Mouse (Mus musculus): Measurements from ENCODE around the gene Snrnp40.

Snrnp40 gene

DNA sequence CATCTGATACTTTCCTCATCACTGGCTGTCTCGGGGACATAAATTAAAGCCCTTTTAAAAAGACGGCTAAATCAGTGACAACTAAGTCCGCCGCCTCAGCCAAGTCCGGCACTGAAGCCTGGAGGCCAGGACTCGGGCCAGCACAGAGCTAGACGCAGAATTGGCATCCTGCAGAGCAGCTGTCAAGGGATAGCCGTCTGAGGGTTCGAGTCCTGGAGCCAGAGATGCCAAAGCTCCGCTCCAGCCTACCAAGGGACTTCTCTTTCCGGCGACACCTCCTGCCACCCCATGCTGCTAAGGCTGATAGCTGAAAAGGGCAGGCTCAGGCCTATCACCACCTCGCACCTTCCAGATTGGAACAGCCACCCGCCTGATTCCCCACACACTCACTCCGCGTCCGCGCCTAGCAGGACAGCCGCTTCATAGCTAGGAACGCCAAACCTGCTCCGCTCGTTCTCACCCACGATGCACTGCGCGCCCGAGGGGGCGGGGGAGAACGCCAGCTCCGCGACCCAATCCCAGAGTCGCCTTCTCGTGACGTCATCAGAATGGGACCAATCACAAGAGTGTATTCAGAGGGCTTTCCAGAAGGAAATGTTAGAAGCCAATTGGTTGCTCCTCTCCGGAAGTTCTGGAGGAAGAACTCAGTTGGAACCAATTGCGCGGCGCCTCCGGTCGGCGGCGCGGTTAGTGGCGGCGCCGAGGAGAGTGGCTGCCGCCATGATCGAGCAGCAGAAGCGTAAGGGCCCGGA is at the start of gene Snrnp40, which contains the start of gene Zcchc17:
TSS of gene Snrnp40 (plus strand) at position 647 of the 752 bp plus-strand sequence.
TSS of gene Zcchc17 (minus strand) at position 458 of the 752 bp plus-strand sequence.
- in situ Hi-C loops (cut with MseI, MboI) = no loop called here

DNA sequence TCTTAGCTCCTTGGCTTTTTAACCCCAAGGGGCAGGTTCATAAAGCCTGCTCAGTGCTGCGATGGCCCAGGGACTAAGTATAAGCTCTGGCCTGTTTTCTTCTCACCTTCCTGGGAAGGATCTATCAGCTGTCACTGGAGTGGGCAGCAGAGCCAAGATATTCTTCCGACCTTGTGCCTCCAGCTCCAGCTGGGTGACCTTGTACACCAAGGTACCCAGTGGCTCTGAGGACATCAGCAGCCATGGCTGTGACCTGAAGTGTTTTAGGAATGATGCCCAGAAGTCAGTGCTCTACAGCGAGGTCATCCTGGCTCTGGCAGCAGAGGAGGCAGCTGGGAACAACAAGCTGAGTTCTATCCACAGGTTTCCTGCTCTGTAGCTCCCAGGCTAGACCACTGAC is 47.4 kb upstream of the Snrnp40 start:
- in situ Hi-C loops (cut with MseI, MboI) = no loop called here

DNA sequence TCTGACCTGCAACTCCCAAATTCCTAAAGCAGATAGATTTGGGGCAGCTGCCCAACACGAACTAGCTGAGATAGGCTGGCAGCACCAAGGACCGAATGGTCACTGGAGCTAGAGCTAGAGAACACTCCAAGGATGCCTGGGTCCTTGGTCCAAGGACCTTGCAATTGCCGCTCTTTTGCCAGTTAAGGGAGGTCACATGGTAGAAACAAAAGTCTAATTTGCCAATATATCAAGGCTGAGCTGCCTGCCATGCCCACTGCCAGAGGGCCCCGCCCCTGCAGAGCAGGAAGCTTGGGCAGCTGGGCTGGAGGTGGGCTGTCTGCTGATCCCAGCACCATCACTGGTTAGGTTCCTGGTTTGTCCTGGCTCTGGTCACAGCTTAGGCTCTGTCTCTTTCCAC is 46.4 kb upstream of the Snrnp40 start:
- in situ Hi-C loops (cut with MseI, MboI) = no loop called here

DNA sequence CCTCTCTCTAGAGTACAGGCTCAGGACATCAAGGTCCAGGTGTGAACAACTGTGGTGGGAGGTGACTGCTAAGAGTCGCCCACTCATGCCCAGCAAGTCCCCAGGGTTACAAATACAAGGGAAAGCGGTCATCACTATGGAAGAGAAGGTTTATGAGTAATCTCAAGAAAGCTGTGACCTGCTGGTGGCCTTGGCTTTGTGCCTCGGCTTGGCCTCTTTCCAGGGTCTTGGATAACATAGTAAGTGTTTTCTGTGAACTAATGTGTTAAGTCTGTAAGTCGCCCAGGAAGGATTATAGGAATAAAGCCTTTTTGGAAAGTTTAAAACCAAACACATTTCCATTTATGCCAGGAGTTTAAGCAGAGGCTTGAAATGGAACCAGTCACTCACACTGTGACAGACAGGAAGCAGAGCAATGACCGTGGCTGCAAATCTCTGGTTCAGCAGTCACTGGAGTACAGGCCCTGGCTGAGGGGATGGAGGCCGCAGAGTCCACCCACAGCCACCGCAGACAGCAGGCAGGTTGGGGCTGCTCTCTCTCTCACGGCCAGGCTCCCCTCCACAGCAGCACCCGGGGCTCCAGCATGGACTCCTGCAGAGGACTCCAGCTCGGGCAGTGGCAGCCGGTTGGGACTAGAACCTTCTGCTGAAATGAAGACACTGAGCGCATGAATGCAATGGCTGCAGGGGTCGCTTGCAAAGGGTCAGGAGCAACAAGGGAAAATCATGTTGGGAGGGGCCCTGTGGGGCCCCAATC is 44.0 kb upstream of the Snrnp40 start:
- in situ Hi-C loops (cut with MseI, MboI) = no loop called here

DNA sequence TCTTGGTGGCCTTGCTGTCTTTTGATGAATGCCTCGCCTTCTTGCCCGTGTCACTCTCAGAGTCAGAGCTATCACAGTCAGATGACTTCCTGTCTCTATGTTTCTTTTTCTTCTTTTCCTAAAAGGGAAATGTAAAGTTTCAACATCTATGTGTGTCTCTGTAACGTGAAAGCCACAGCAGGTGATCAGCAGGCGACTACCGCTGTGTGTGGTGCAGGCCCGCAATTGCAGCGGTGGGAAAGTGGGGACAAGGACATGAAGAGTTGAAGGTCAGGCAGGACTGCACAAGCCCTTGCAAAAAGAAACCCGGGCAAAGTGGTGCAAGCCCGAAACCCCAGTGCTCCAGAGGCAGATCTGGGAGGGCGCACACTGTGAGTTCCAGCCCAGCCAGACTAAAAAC is 43.2 kb upstream of the Snrnp40 start:
- in situ Hi-C loops (cut with MseI, MboI) = no loop called here

DNA sequence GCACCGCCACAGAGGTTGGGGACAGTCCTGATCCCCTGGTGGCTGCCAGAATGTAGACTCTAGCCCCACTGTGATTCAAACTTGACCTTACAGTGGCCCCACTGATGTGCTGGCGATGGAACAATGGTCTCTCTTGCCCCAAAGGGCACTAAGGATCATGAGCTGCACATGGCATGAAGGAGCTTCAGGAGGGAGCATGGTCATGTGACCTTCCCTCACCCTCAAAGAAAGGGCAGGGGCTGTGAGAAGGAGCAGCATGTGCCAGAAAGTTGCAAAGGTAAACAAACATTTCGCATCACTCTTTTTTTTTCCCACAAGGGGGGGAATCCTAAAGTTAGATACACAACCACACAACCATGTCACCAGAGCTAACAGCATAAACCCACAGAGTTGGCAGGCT is 41.8 kb upstream of the Snrnp40 start:
- in situ Hi-C loops (cut with MseI, MboI) = no loop called here

DNA sequence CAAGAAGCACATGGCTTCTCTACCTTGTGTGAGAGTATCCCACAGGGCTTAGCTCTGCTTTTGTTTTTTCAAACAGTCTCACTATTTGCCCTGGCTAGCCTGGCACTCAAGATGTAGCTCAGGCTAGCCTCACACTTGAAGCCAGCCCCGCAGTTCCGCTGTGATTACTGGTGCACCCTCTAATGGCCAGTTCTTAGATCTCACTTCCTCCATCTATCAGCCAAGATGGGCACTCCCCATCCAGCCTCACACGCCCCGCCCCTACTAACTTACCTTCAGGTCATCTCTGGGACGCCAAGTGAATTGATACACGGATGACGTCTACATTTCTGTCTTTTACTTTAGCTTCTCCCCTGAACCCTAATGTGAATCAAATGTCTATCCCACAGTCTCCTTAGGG is 40.4 kb upstream of the Snrnp40 start:
- in situ Hi-C loops (cut with MseI, MboI) = no loop called here

DNA sequence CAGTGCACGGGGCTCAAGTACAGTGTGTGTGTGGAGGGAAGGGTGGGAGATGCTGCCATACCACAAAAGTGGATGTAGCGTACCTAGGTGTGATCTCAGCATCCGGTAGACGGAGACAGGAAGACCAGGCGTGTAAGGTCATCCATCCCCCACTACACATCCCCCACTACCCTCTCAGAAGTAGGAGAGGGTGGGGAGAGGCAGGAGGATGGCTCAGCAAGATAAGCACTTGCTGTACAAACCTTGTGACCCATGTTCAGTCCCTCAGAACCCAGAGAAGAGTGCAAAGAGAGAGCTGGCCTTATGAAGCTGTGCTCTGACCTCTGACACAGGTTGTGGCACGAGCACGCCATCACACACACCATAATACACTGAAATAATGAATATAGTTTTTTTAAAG is 38.3 kb upstream of the Snrnp40 start:
- in situ Hi-C loops (cut with MseI, MboI) = no loop called here

DNA sequence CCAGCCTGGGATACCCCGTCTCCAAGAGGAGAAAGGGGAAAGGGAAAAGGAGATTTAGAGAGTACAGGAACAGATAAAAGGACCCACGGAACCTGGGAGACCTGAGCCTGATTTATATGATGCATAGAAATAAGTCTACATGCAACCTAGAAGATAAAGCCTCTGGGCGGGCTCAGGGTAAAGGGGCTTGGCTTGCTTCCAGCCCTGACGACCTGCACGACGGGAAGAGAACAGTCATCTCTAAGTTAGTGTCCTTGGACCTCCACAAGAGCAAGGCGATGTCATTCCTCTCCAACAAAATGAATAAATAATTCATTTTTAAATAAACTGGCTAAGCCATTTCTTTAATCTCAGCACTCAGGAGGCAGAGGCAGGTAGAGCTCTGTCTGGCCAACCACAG is 37.4 kb upstream of the Snrnp40 start:
- in situ Hi-C loops (cut with MseI, MboI) = no loop called here

DNA sequence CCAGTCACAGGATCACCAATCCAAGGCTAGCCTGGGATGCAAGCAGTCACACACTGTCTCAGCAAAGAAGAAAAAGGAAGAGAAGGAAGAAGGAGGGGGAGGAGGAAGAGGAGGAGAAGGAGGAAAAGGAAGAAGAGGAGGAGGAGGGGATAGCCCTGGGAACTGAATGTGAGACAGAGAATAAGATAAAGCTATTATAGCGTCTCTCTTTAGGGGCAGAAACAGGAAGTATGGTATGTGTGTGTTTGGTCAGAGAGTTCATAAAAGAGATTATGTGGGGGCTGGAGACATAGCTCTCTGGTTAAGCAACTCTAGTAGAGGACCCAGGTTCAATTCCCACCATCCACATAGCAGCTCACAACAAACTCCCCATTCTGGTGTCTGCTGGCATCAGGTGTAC is 36.8 kb upstream of the Snrnp40 start:
- in situ Hi-C loops (cut with MseI, MboI) = no loop called here

DNA sequence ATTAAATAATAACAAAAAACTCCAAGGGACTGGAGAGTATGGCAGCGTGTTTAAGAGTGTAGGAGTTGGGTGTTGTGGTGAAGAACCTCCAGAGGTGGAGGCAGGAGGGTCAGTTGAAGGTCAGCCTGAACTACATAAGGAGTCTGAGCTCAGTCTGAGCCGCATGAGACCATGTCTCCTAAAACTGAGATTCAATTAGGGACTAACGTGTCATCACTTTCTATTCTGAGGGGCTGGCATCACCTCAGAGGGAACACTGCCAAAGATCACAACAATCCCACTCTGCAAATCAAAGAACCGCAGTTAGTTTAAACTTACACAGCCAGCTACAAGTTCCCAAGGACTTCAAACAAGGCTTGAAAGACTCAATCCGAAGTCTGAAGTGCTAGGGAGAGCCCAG is 36.3 kb upstream of the Snrnp40 start:
- in situ Hi-C loops (cut with MseI, MboI) = no loop called here

DNA sequence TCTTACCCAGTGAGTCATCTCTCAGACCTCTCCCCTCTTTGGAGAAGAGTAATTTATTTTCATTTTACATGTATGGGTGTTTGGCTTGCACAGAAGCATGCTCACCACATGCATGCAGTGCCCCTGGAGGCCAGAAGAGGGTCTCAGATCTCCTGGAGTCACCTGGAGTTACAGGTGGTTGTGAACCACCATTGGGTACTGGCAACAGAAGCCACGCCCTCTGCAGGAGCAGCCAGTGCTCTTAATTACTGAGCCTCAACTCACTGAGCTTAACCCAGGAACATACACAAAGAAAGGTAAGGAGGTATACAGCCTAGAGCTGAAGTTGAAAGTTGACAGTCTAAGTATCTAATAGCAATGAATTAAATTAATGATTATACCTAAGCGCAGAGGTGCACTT is 34.5 kb upstream of the Snrnp40 start:
- in situ Hi-C loops (cut with MseI, MboI) = no loop called here

DNA sequence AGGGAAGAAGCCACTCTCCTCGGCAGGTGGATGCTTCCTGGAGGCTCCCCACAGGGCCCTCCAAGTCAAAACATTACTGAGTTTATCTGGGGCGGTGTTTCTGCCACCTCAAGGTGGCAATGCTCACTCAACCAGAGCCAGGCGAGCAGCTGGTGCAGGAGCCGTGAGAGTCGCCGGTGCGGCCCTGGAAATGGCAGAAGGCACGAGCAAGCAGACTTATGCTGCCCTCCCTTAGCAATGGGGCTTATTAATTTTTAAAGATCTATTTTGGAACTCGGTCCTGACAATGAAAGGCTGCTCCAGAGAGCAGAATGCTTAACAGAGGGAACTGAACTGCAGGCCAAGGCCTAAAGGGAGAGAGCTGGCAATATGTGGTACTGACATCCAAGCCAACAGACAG is 32.6 kb upstream of the Snrnp40 start:
- in situ Hi-C loops (cut with MseI, MboI) = no loop called here

DNA sequence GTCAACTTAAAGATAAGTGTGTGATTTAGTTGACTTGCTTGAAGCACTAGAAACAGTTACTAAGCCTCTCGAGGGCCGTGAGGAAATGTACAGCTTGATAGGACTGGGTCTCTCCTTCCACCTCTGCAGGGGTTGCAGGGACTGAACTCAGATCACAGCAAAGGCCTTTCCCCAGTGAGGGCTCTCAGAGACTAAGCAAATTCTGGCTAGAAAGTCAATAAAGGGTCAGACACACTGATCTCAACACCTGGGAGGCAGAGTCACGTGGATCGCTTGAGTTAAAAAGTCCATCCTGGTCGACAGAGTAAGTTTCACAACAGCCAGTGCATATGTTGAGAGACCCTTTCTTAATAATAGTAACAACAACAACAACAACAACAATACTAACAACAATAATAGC is 24.1 kb upstream of the Snrnp40 start:
- in situ Hi-C loops (cut with MseI, MboI) = no loop called here

DNA sequence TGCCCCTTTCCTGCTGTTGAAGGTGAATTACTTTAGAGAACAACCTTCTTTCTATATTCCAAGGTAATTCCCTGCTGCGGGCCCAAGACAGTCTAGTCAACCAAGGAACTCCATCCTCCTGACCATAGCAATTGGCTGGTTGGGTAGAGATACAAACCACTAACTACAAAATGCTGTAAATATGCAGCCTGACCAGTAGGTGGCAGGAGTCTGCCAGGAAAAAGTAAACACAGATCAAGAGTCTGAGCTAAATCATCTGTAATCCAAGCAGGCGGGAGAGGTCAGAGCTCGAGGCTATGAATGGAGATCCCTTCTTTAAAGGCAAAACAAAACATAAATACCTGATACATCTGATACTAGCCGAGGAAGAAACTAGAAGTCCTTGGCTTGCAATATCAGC is 18.2 kb upstream of the Snrnp40 start:
- in situ Hi-C loops (cut with MseI, MboI) = no loop called here

DNA sequence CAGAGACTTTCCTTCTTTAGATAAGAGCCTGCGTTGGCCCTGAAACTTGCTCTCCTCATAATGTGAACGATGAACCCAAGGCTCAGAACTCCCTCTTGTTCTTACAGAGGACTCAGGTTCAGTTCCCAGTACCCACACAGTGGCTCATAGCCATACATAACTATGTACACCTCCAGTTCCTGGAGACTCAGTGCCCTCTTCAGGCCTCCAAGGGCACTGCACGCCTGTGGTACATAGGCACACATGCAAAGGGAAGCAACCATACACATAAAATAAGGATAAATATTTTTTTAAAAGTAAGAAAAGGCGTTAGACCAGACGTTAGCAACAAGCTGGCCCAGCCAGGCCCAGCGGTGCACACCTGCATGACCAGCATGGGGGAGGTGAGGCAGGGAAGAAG is 10.3 kb upstream of the Snrnp40 start:
- in situ Hi-C loops (cut with MseI, MboI) = no loop called here

DNA sequence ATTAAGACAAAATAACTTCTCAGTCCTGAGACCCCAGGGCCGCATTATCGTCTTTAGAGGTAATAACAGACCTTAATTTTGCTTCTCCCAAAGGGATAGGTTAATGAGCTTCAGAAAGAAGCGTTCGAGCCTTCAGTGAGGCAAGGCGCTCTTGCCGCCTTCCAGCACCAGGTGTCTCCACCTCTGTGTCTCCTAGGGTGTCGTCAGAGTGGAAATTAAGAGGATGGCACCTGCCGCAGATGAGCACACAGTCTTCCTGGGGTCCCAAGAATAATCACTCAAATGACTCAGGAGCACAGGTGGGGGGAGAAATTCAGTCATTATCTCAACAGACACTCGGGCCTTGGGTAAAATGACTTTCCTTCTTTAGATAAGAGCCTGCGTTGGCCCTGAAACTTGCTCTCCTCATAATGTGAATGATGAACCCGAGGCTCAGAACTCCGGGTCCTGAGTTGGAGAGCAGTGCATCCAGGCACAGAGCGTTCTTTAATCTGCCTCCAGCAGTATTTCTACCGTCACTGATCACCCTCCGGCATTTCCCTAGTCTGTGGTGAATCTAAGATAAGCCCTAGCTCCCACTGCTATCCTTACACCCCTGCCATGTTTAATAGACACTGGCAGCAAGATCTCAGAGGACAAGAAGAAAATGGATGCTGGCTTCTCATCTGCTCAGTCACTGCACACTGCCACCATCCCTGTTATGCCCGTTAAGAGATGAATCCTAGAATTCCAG is 9.1 kb upstream of the Snrnp40 start:
- in situ Hi-C loops (cut with MseI, MboI) = no loop called here

DNA sequence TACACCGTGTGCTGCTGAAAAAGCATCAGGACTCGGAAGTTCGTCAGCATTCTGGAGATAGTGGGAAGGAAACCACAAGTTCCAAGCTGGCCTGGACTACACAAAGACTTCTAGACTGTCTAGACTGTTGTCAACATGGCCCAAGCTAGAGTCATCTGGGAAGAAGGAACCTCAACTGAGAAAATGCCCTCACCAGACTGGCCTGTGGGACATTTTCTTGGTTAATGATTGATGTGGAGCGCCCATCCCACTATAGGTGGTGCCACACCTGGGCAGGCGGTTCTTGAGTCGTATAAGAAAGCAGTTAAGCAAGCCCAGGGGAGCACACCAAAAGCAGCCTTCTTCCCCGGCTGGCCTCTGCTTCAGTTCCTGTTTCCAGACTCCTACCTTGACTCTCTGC is 7.3 kb upstream of the Snrnp40 start:
- in situ Hi-C loops (cut with MseI, MboI) = no loop called here

DNA sequence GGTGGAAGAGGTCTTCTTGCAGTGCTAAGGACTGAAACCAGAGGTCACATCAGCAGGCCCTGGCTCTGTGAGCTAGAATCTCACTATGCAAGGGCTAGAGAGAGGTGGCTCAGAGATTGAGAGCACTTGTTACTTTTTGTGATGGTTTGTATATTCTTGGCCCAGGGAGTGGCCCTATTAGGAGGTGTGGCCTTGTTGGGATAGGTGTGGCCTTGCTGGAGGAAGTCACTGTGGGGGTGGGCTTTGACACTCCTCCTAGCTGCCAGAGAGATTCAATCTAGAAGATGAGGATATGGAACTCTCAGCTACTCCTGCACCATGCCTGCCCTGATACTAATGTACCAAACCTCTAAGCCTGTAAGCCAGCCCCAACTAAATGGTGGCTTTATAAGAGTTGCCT is 2.0 kb upstream of the Snrnp40 start:
- in situ Hi-C loops (cut with MseI, MboI) = no loop called here

DNA sequence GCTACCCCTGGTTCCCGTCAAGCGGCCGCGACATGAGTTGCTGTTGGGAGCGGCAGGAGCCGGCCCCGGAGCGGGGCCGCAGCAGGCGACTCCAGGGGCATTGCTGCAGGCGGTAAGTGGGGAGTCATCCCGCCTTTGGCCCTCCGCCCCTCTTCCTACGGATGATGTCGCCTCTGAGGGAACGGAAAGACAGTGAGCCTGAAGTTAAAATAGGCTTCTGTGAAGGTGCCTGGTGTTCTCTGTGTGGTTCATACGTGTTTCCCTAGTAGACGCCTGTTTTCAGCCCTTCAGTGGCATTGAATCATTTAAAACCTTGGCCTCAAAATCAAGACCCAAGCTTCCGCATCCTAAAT is 282 bp downstream of the Snrnp40 start:
- in situ Hi-C loops (cut with MseI, MboI) = no loop called here

DNA sequence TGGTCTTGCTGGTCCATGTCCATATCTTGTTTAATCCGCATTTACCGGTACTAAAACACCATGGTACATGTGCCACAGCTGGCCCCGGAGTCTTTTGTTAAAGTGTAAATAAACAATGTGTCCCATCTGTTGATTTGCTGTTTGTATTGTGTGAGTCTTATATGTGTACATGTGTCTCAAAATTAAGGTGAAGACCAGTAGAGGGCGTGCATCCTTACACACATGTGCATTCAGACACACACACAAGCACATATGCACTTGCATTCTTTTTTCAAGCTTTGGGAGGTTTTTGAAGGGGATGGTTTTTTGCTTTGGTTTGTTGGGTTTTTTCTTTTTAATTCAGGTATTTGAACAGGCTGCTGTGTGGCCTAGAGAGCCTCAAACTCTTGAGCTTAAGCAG is 16.7 kb downstream of the Snrnp40 start:
- in situ Hi-C loops (cut with MseI, MboI) = no loop called here

DNA sequence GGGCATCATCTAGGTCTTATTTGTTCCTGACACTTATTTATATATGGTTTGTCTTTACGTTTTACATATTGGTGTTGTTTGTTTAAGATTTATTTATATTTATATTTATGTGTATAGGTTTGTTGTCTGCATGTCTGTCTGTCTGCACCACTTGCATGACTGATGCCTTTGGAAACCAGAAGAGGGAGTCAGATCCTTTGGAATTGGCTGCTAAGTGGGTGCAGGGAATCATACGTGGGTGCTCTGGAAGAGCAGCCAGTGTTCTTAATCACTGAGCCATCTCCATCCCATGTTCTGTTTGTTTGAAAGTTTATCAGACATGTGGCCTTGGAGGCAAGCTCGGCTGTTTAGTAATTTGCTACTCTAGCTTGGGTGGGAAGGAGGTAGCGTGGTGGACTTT is 17.6 kb downstream of the Snrnp40 start:
- in situ Hi-C loops (cut with MseI, MboI) = no loop called here

DNA sequence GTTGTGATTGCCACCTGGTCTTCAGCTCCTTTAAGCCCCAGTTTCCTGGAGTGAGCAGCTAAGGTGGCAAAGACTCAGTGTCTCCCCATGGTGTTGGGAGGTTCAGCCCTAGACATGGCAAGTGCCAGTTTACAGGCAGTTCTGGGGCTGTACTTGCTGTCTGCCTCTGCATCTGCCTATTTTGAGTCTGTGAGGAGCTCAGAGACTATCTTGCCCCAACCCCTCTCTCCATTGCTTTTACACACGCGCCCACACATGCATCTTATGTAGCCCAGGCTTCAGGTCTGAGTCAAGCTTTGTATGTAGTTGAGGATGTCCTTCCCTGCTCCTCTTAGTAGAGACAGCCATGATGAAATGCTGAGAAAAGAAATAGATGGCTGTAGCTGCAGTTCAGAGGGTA is 19.2 kb downstream of the Snrnp40 start:
- in situ Hi-C loops (cut with MseI, MboI) = no loop called here
